Mouse (Mus musculus): ENCODE measurements around the gene Xkr7.

Gene Xkr7

GRCm38 (mm10) chr2:153021163-153021562 lies 10.5 kb upstream of the Xkr7 start:
- TF ChIP-seq GATA4 (IDR thresholded peaks at IDR 0.05; ENCODE audit: insufficient replicate concordance, low read length) = no peak

GRCm38 (mm10) chr2:153022855-153023254 lies 8.8 kb upstream of the Xkr7 start:
- no peak for TF ChIP-seq GATA4 (IDR thresholded peaks at IDR 0.05; ENCODE audit: insufficient replicate concordance, low read length)

GRCm38 (mm10) chr2:153026052-153026451 lies 5.6 kb upstream of the Xkr7 start:
- no peak for TF ChIP-seq GATA4 (IDR thresholded peaks at IDR 0.05; ENCODE audit: insufficient replicate concordance, low read length)

- TF ChIP-seq GATA4 (IDR thresholded peaks at IDR 0.05; ENCODE audit: insufficient replicate concordance, low read length) = no peak
These were observed 4.2 kb upstream of the Xkr7 start for GRCm38 (mm10) chr2:153027501-153027900.

GRCm38 (mm10) chr2:153030422-153030821 lies 1.2 kb upstream of the Xkr7 start:
- TF ChIP-seq GATA4 (IDR thresholded peaks at IDR 0.05; ENCODE audit: insufficient replicate concordance, low read length) = no peak

- no peak for TF ChIP-seq GATA4 (IDR thresholded peaks at IDR 0.05; ENCODE audit: insufficient replicate concordance, low read length)
These were observed 611 bp downstream of the Xkr7 start for GRCm38 (mm10) chr2:153032083-153032842.

GRCm38 (mm10) chr2:153032973-153033372 lies 1.3 kb downstream of the Xkr7 start:
- no peak for TF ChIP-seq GATA4 (IDR thresholded peaks at IDR 0.05; ENCODE audit: insufficient replicate concordance, low read length)

- no peak for TF ChIP-seq GATA4 (IDR thresholded peaks at IDR 0.05; ENCODE audit: insufficient replicate concordance, low read length)
These were observed 2.0 kb downstream of the Xkr7 start for GRCm38 (mm10) chr2:153033545-153034230.

- TF ChIP-seq GATA4 (IDR thresholded peaks at IDR 0.05; ENCODE audit: insufficient replicate concordance, low read length) = no peak
These were observed 5.0 kb downstream of the Xkr7 start for GRCm38 (mm10) chr2:153036690-153037089.

- no peak for TF ChIP-seq GATA4 (IDR thresholded peaks at IDR 0.05; ENCODE audit: insufficient replicate concordance, low read length)
These were observed 12.2 kb downstream of the Xkr7 start for GRCm38 (mm10) chr2:153043886-153044285.

GRCm38 (mm10) chr2:153045884-153046299 lies 14.2 kb downstream of the Xkr7 start:
- TF ChIP-seq GATA4 (IDR thresholded peaks at IDR 0.05; ENCODE audit: insufficient replicate concordance, low read length) = no peak

GRCm38 (mm10) chr2:153047828-153048465 lies 16.3 kb downstream of the Xkr7 start:
- no peak for TF ChIP-seq GATA4 (IDR thresholded peaks at IDR 0.05; ENCODE audit: insufficient replicate concordance, low read length)

GRCm38 (mm10) chr2:153049288-153049996 lies 17.8 kb downstream of the Xkr7 start:
- TF ChIP-seq GATA4 (IDR thresholded peaks at IDR 0.05; ENCODE audit: insufficient replicate concordance, low read length) = no peak

- TF ChIP-seq GATA4 (IDR thresholded peaks at IDR 0.05; ENCODE audit: insufficient replicate concordance, low read length) = no peak
These were observed 18.3 kb downstream of the Xkr7 start for GRCm38 (mm10) chr2:153049997-153050358.

GRCm38 (mm10) chr2:153051095-153051494 lies 19.4 kb downstream of the Xkr7 start:
- TF ChIP-seq GATA4 (IDR thresholded peaks at IDR 0.05; ENCODE audit: insufficient replicate concordance, low read length) = no peak

All from liver, adult (tissue).